Mouse (Mus musculus) lung, postnatal 0 days (tissue): ENCODE data around the gene Clhc1. TPM values are rescaled to one million over a fixed set of nuclear protein-coding genes. Genes with fewer than 3 reads are reported as not detected.

Experiments used
- ATAC-seq: fragments of 200-750 bp; cut with Nextera tagmentation; 2 replicates; pipeline ENCODE4 v1.8.0; 2017; ENCODE audit warnings: moderate library complexity
- DNase-seq: peaks from one replicate; pipeline ENCODE4 v3.0.0-alpha.2; 2016; ENCODE audit warnings: low spot score
- H3K27ac ChIP-seq: fragments of 300-500 bp; sonication (generic); 2 replicates; pipeline ENCODE4 v1.5.1; 2014; ENCODE audit warnings: antibody characterized with exemption, mild to moderate bottlenecking, low read length, mixed read lengths
- H3K27me3 ChIP-seq: fragments of 300-500 bp; sonication (generic); replicated peaks from 2 replicates; pipeline ENCODE4 v1.6.1; 2014; ENCODE audit warnings: low read length, mixed read lengths; ENCODE audit not compliant: insufficient read depth
- H3K36me3 ChIP-seq: fragments of 300-500 bp; sonication (generic); 2 replicates; pipeline ENCODE4 v1.6.1; 2014; ENCODE audit warnings: low read length, mixed read lengths; ENCODE audit not compliant: insufficient read depth
- H3K4me1 ChIP-seq: fragments of 300-500 bp; sonication (generic); 2 replicates; pipeline ENCODE4 v1.6.1; 2014; ENCODE audit warnings: antibody characterized with exemption, low read depth, low read length, mixed read lengths; ENCODE audit not compliant: insufficient read depth
- H3K4me2 ChIP-seq: fragments of 300-500 bp; sonication (generic); replicated peaks from 2 replicates; pipeline ENCODE4 v1.6.1; 2014; ENCODE audit warnings: low read depth, mild to moderate bottlenecking, low read length, moderate library complexity, mixed read lengths
- H3K4me3 ChIP-seq: fragments of 300-500 bp; sonication (generic); 2 replicates; pipeline ENCODE4 v1.5.1; 2014; ENCODE audit warnings: low read depth, low read length
- H3K9ac ChIP-seq: fragments of 300-500 bp; sonication (generic); replicated peaks from 2 replicates; pipeline ENCODE4 v1.6.1; 2014; ENCODE audit warnings: low read depth, mild to moderate bottlenecking
- H3K9me3 ChIP-seq: fragments of 300-500 bp; sonication (generic); 2 replicates; pipeline ENCODE4 v1.6.1; 2016; ENCODE audit warnings: low read length, mixed read lengths
- CTCF ChIP-seq: IDR thresholded peaks from 2 replicates; pipeline ENCODE4 v1.5.1; 2016; ENCODE audit warnings: antibody characterized with exemption, mild to moderate bottlenecking
- EP300 ChIP-seq: IDR thresholded peaks from 2 replicates; pipeline ENCODE4 v1.6.1; 2016; ENCODE audit warnings: antibody characterized with exemption, mild to moderate bottlenecking, control low read depth
- WGBS: fragments of 180-500 bp; shearing (Covaris S2); extraction: QIAGEN DNeasy Blood & Tissue Kit; methylation state at CpG from one replicate; pipeline ENCODE4 v1.1.7; 2014; 5-methylcytosine and 5-hydroxymethylcytosine counted together
- polyA plus RNA-seq: library from polyadenylated mRNA; unstranded; fragments of >200 nt; fragmentation: Nextera tagmentation; extraction: Ambion mirVana; gene quantifications from 2 replicates; pipeline ENCODE4 v1.2.1, GENCODE M21; 2015

Clhc1 gene
- polyA plus RNA-seq, 1 experiment from 2014 or later = 0.10 TPM

- Histone ChIP-seq H3K4me1 (no peaks in the 10 kb centered on the region), H3K27me3 (no peaks in the 10 kb centered on the region), H3K27ac (no peak overlapping the region), H3K4me2 (no peak overlapping the region), H3K9me3 (no peaks in the 10 kb centered on the region), H3K4me3 (no peak overlapping the region), H3K9ac (no peak overlapping the region), H3K36me3 (no peaks in the 10 kb centered on the region)
- TF ChIP-seq CTCF = no peak
- no peak for TF ChIP-seq EP300
- WGBS = 28% methylated on average over 2 of the region's 2 CpGs
- no peak for DNase-seq
- ATAC-seq = no peak
Measured at GRCm38 (mm10) chr11:29603581-29603980, 55.8 kb downstream of the Clhc1 start.

DNA sequence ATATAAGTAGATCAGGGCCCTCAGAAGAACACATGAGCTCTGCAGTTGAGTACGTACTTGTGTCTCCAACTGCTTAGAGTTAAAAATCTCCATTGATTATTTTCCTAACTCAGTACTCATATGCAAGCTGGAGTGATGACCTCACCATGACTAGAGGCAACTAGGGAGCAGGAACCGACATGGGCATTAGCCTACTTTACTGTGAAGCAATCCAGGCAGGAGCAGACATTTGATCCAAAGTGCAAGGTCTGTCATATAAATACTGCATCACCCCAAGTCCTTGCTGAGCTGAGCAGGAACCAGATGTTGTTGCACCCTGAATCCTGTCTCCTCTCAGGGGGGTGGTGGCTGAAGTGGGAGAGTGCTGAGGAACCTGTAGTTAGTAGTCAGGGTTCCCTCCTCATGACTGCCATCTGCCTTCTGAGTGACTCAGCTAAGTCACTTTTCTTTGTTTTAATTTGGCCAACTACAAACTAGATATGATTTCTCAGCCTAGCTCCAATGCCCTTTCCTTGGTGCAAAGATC, 59.8 kb downstream of the Clhc1 start:
- Histone ChIP-seq H3K4me1 (no peaks in the 10 kb centered on the region), H3K36me3 (no peaks in the 10 kb centered on the region), H3K9me3 (no peaks in the 10 kb centered on the region), H3K4me3 (no peak overlapping the region), H3K27me3 (no peaks in the 10 kb centered on the region), H3K27ac (no peak overlapping the region), H3K9ac (no peak overlapping the region), H3K4me2 (no peak overlapping the region)
- DNase-seq = no peak
- no peak for TF ChIP-seq EP300
- no peak for TF ChIP-seq CTCF
- WGBS = 73% methylated on average over 2 of the region's 2 CpGs
- ATAC-seq = no peak

DNA sequence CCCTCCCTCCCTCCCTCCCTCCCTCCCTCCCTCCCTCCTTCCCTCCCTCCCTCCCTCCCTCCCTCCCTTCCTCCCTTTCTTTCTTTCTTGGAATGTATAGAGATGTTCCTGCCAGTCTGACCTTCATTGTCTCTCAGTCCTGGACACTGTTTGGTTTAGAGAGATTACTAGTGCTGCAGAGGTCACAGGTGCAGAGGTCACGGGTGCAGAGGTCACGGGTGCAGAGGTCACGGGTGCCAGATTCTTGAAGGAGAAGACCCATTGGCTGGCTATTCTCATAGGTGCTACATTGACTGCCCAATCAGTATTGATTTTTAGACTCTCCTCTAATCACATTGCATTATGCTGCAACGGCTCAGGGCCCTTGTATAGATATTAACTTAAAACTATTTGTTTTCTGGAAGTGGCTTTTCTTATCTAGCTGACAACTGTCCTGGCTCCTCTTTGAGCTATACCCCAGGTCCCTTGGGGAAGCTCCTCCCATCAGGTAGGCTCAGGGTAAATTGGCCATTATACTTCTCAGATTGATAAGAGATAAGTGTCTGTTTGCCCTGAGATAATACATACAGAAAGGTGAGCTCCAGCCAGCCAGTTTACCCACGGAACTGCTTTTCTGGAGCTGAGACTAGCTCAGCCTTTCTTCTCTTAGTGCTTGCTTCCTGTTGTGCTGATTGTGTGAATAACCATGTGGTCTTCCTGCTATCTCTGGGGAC, 62.2 kb downstream of the Clhc1 start:
- WGBS = 46% methylated on average over 5 of the region's 5 CpGs
- TF ChIP-seq CTCF (no peak), EP300 (no peak)
- DNase-seq (no peak), ATAC-seq (no peak)
- no peaks in the 10 kb centered on the region for H3K36me3 ChIP-seq
- H3K4me2 ChIP-seq = no peak overlapping the region
- H3K4me3 ChIP-seq = no peak overlapping the region
- no peaks in the 10 kb centered on the region for H3K27me3 ChIP-seq
- H3K9me3 ChIP-seq = no peaks in the 10 kb centered on the region
- no peaks in the 10 kb centered on the region for H3K4me1 ChIP-seq
- no peak overlapping the region for H3K9ac ChIP-seq
- H3K27ac ChIP-seq = no peak overlapping the region

- H3K4me1 ChIP-seq = no peaks in the 10 kb centered on the region
- no peaks in the 10 kb centered on the region for H3K27me3 ChIP-seq
- DNase-seq (no peak), ATAC-seq (no peak)
- no peak overlapping the region for H3K27ac ChIP-seq
- no peak for TF ChIP-seq EP300
- TF ChIP-seq CTCF = no peak
- no peaks in the 10 kb centered on the region for H3K9me3 ChIP-seq
- H3K9ac ChIP-seq = no peak overlapping the region
- no peaks in the 10 kb centered on the region for H3K36me3 ChIP-seq
- no peak overlapping the region for H3K4me3 ChIP-seq
- H3K4me2 ChIP-seq = no peak overlapping the region
Measured at GRCm38 (mm10) chr11:29612007-29612406, 64.3 kb downstream of the Clhc1 start.

DNA sequence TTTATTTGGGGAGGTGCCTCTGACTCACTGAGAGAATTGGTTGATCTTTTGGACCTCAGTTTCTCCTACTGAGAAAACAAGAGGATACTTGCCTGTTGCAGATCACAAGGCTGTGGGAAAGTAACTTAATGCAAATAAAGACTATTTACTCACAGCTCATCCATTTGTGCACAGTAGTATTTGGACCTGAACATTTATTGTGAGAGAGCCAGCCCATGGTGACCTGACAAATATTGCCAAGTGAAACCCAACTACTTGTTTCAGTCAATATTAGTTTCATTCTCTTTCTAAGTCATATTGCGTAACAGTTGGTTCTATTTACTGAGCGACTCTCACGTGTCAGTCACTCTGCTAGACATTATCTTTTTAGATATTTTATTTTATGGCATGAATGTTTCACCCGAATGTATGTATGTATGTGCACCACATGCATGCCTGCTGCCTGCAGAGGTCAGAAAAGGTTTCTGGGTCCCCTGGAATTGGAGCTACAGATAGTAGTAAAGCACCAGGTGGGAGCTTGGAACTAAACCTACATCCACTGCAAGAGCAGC, 65.5 kb downstream of the Clhc1 start:
- Histone ChIP-seq H3K9me3 (no peaks in the 10 kb centered on the region), H3K4me1 (no peaks in the 10 kb centered on the region), H3K4me3 (no peak overlapping the region), H3K4me2 (no peak overlapping the region), H3K27me3 (no peaks in the 10 kb centered on the region), H3K9ac (no peak overlapping the region), H3K36me3 (no peaks in the 10 kb centered on the region), H3K27ac (no peak overlapping the region)
- ATAC-seq (no peak), DNase-seq (no peak)
- 71% methylated on average over 4 of the region's 4 CpGs for WGBS
- TF ChIP-seq EP300 (no peak), CTCF (no peak)

GRCm38 (mm10) chr11:29614217-29614924, 66.6 kb downstream of the Clhc1 start:
- H3K27ac ChIP-seq = no peak overlapping the region
- H3K4me1 ChIP-seq = no peaks in the 10 kb centered on the region
- 61% methylated on average over 6 of the region's 6 CpGs for WGBS
- no peak overlapping the region for H3K9ac ChIP-seq
- H3K4me3 ChIP-seq = no peak overlapping the region
- no peaks in the 10 kb centered on the region for H3K27me3 ChIP-seq
- no peaks in the 10 kb centered on the region for H3K36me3 ChIP-seq
- no peaks in the 10 kb centered on the region for H3K9me3 ChIP-seq
- TF ChIP-seq EP300 (no peak), CTCF (no peak)
- ATAC-seq (no peak), DNase-seq (no peak)
- no peak overlapping the region for H3K4me2 ChIP-seq
